8 mouse cellular contexts compared by ENCODE assay signal in the genomic region with DNA sequence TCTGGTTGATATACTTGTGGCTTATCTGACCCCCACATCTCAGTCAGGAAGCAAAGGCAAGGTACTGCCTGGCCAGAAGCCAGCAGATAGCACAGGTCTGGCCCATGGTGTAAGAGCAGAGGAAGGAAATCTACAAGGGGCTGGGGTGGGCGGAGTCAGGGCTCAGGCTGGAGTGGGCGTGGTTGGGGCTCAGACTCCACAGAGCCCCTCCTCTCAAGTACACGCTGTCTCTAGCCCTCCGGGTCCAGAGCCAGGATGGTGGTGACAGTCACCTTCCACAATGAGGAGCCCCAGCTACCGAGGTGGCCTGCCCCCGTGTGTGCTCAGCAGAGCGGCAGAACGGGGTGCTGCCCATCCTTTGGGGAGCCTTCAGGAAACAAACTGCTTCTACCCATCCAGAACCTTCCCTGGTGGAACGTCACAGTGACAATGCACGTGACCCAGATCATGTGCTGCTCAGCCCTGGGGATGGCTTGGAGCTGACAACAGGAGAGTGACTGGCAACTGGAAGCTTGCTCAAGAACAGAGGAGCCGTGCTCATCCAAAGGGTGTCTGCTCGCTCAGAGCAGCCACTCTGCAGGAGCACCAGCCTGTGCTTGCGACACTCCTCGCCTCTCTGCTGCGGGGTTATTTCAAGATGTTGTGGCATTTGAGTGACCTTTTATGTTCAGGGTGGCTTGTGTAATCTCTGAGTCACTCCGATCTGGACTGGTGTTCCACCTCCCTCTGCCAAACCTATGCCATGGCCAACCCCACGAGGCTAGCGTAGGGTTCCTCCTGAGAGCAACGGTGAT. TPM values are rescaled to one million over a fixed set of nuclear protein-coding genes. Genes with fewer than 3 reads are reported as not detected.
DNase-seq lines count a peak whose midpoint lies in the region; ATAC-seq and TF ChIP-seq lines count a peak whose summit lies in the region.

No protein-coding gene starts in this region.

- H3K4me3 ChIP-seq in cerebellum, adult 2 months (replicated peaks; ENCODE audit: insufficient read depth, low read depth, low read length): peak overlapping the region; percentile 24
- H3K4me3 ChIP-seq in intestine, embryonic 16.5 days (ENCODE audit: low read length): peak overlapping the region; percentile 29; the same call in 1 of the 2 replicates
- peak overlapping the region; percentile 18; the same call in 1 of the 2 replicates for H3K4me3 ChIP-seq in lung, embryonic 14.5 days (ENCODE audit: low read depth, low read length)
- no peak overlapping the region for H3K4me3 ChIP-seq in neural tube, embryonic 14.5 days (ENCODE audit: low read depth, low read length)

- peaks cover 10% of the 10 kb centered on the region for H3K4me1 ChIP-seq in cerebellum, adult 2 months (ENCODE audit: control insufficient read depth, insufficient read depth, low read length)
- H3K4me1 ChIP-seq in intestine, embryonic 16.5 days (ENCODE audit: control insufficient read depth, insufficient read depth, low read length): peaks cover 26% of the 10 kb centered on the region
- H3K4me1 ChIP-seq in lung, embryonic 14.5 days (ENCODE audit: insufficient read depth): peaks cover 20% of the 10 kb centered on the region; the same call in 1 of the 2 replicates
- no peaks in the 10 kb centered on the region; the same call in 1 of the 2 replicates for H3K4me1 ChIP-seq in neural tube, embryonic 14.5 days (ENCODE audit: control insufficient read depth, insufficient read depth, low read length)

- DNase-seq in 3134 (ENCODE audit: extremely low read depth, insufficient read length, low spot score): peak; percentile 91
- DNase-seq in cerebellum, adult 2 months: peak; percentile 53 to 71
- DNase-seq in lung, embryonic 14.5 days: peak; percentile 87
- no peak for DNase-seq in frontal cortex, postnatal 25 days (ENCODE audit: low spot score in 2 of 2)

- peak; percentile 78 for ATAC-seq in CD4-positive, CD25-positive, alpha-beta regulatory T cell, adult 4 months
- peak; percentile 70 for ATAC-seq in granulocyte monocyte progenitor cell, adult 5-6 weeks (replicated peaks; ENCODE audit: poor library complexity, severe bottlenecking)
- peak; percentile 75 for ATAC-seq in intestine, embryonic 16.5 days
- peak; percentile 82 for ATAC-seq in lung, embryonic 14.5 days (ENCODE audit: insufficient read depth)
- ATAC-seq in neural tube, embryonic 14.5 days (ENCODE audit: low read depth): peak; percentile 83

- H3K36me3 ChIP-seq in intestine, embryonic 16.5 days (ENCODE audit: control insufficient read depth, insufficient read depth, low read length): no peaks in the 10 kb centered on the region
- H3K36me3 ChIP-seq in lung, embryonic 14.5 days (ENCODE audit: insufficient read depth): no peaks in the 10 kb centered on the region
- H3K36me3 ChIP-seq in neural tube, embryonic 14.5 days (ENCODE audit: control insufficient read depth, insufficient read depth, low read length): no peaks in the 10 kb centered on the region

- H3K9ac ChIP-seq in intestine, embryonic 16.5 days (ENCODE audit: low read depth, low read length): peak overlapping the region; percentile 58
- H3K9ac ChIP-seq in lung, embryonic 14.5 days: no peak overlapping the region
- H3K9ac ChIP-seq in neural tube, embryonic 14.5 days (replicated peaks; ENCODE audit: low read depth, low read length): peak overlapping the region; percentile 16; the same call in 1 of the 2 replicates

- peak; percentile 48; the same call in 1 of the 2 replicates for TF ChIP-seq POLR2A in cerebellum, adult 2 months (IDR thresholded peaks at IDR 0.05; ENCODE audit: borderline replicate concordance, insufficient read depth, low read length)

- no peak overlapping the region; the same call in 1 of the 2 replicates for H3K27ac ChIP-seq in cerebellum, adult 2 months (ENCODE audit: insufficient read depth, low read length)
- H3K27ac ChIP-seq in intestine, embryonic 16.5 days (ENCODE audit: low read length): no peak overlapping the region
- 0 out of 2 replicates have a peak overlapping the region, but pooled peaks have one; percentile 3 for H3K27ac ChIP-seq in lung, embryonic 14.5 days (ENCODE audit: low read depth)
- no peak overlapping the region for H3K27ac ChIP-seq in neural tube, embryonic 14.5 days (ENCODE audit: low read depth, low read length)

- peak overlapping the region; percentile 53 for H3K4me2 ChIP-seq in intestine, embryonic 16.5 days (ENCODE audit: low read depth, low read length)
- peak overlapping the region; percentile 62 for H3K4me2 ChIP-seq in lung, embryonic 14.5 days
- peak overlapping the region; percentile 26 for H3K4me2 ChIP-seq in neural tube, embryonic 14.5 days (ENCODE audit: low read depth, low read length)

- 18% methylated on average over 19 of the region's 19 CpGs for WGBS in cerebellum, adult 2 months
- WGBS in intestine, embryonic 16.5 days: 30% methylated on average over 19 of the region's 19 CpGs
- WGBS in lung, embryonic 14.5 days: 25% methylated on average over 19 of the region's 19 CpGs
- 43% methylated on average over 19 of the region's 19 CpGs for WGBS in neural tube, embryonic 14.5 days

- H3K9me3 ChIP-seq in intestine, embryonic 16.5 days (ENCODE audit: control insufficient read depth, low read length): no peaks in the 10 kb centered on the region
- no peaks in the 10 kb centered on the region for H3K9me3 ChIP-seq in lung, embryonic 14.5 days (ENCODE audit: low read depth, low read length)
- H3K9me3 ChIP-seq in neural tube, embryonic 14.5 days (ENCODE audit: control insufficient read depth, low read length): no peaks in the 10 kb centered on the region

- TF ChIP-seq CTCF in cerebellum, adult 2 months (IDR thresholded peaks at IDR 0.05; ENCODE audit: borderline replicate concordance, insufficient read depth, low read depth, low read length): no peak
- no peak for TF ChIP-seq CTCF in lung, embryonic 14.5 days (IDR thresholded peaks at IDR 0.05; ENCODE audit: low read depth)

- H3K27me3 ChIP-seq in cerebellum, adult 2 months (ENCODE audit: control insufficient read depth, insufficient read depth, low read length): no peaks in the 10 kb centered on the region
- no peaks in the 10 kb centered on the region for H3K27me3 ChIP-seq in intestine, embryonic 16.5 days (replicated peaks; ENCODE audit: control insufficient read depth, insufficient read depth, low read length)
- H3K27me3 ChIP-seq in lung, embryonic 14.5 days (ENCODE audit: insufficient read depth, low read length): no peaks in the 10 kb centered on the region
- H3K27me3 ChIP-seq in neural tube, embryonic 14.5 days (ENCODE audit: control insufficient read depth, insufficient read depth, low read length): no peaks in the 10 kb centered on the region

RNA-seq across cellular contexts. Expression of a gene that starts 9.3 kb away (rescaled TPM):
- 1 to 10 TPM; 2.0 to 2.3 TPM for polyA plus RNA-seq in CD4-positive, CD25-positive, alpha-beta regulatory T cell, adult 4 months (2017; shearing (Covaris generic))
- 69.3 and 72.0 TPM in 2 replicates for polyA plus RNA-seq in cerebellum, adult 2 months (2012; rRNA removed)
- 128 and 139 TPM in 2 replicates for total RNA-seq in granulocyte monocyte progenitor cell, adult 5-6 weeks (2014; fragmentation: Nextera tagmentation)
- total RNA-seq in granulocyte monocyte progenitor cell, adult 5-6 weeks (2017): 109 and 122 TPM in 2 replicates
- polyA plus RNA-seq in intestine, embryonic 16.5 days (2015; fragmentation: Nextera tagmentation; extraction: Ambion mirVana): 2.1 and 2.7 TPM in 2 replicates
- 3.8 and 5.0 TPM in 2 replicates for polyA plus RNA-seq in lung, embryonic 14.5 days (2014; fragmentation: Nextera tagmentation; extraction: Ambion mirVana)
- 2.7 and 3.4 TPM in 2 replicates for polyA plus RNA-seq in neural tube, embryonic 14.5 days (2014; fragmentation: Nextera tagmentation; extraction: Ambion mirVana)

RNA-seq across cellular contexts. Expression of a gene that starts 15.4 kb away (rescaled TPM):
- polyA plus RNA-seq in CD4-positive, CD25-positive, alpha-beta regulatory T cell, adult 4 months (2017; shearing (Covaris generic)): 10 to 100 TPM; 30.9 to 37.1 TPM
- polyA plus RNA-seq in cerebellum, adult 2 months (2012; rRNA removed): 33.6 and 34.6 TPM in 2 replicates
- 113 and 231 TPM in 2 replicates for total RNA-seq in granulocyte monocyte progenitor cell, adult 5-6 weeks (2014; fragmentation: Nextera tagmentation)
- total RNA-seq in granulocyte monocyte progenitor cell, adult 5-6 weeks (2017): 339 TPM in 2 replicates
- 168 and 186 TPM in 2 replicates for polyA plus RNA-seq in intestine, embryonic 16.5 days (2015; fragmentation: Nextera tagmentation; extraction: Ambion mirVana)
- polyA plus RNA-seq in lung, embryonic 14.5 days (2014; fragmentation: Nextera tagmentation; extraction: Ambion mirVana): 253 and 291 TPM in 2 replicates
- 44.7 and 46.8 TPM in 2 replicates for polyA plus RNA-seq in neural tube, embryonic 14.5 days (2014; fragmentation: Nextera tagmentation; extraction: Ambion mirVana)

RNA-seq across cellular contexts. Expression of a gene that starts 40.5 kb away (rescaled TPM):
- polyA plus RNA-seq in CD4-positive, CD25-positive, alpha-beta regulatory T cell, adult 4 months (2017; shearing (Covaris generic)): 10 to 100 TPM in 1 of 2 experiments, 1 to 10 TPM in 1; 9.1 to 12.2 TPM
- polyA plus RNA-seq in cerebellum, adult 2 months (2012; rRNA removed): 34.9 and 41.8 TPM in 2 replicates
- total RNA-seq in granulocyte monocyte progenitor cell, adult 5-6 weeks (2014; fragmentation: Nextera tagmentation): 18.1 and 23.3 TPM in 2 replicates
- total RNA-seq in granulocyte monocyte progenitor cell, adult 5-6 weeks (2017): 3.6 and 7.8 TPM in 2 replicates
- polyA plus RNA-seq in intestine, embryonic 16.5 days (2015; fragmentation: Nextera tagmentation; extraction: Ambion mirVana): 1.6 and 2.6 TPM in 2 replicates
- 4.5 and 5.2 TPM in 2 replicates for polyA plus RNA-seq in lung, embryonic 14.5 days (2014; fragmentation: Nextera tagmentation; extraction: Ambion mirVana)
- 0.20 and 2.1 TPM in 2 replicates for polyA plus RNA-seq in neural tube, embryonic 14.5 days (2014; fragmentation: Nextera tagmentation; extraction: Ambion mirVana)

RNA-seq across cellular contexts. Expression of a gene that starts 45.6 kb away (rescaled TPM):
- polyA plus RNA-seq in CD4-positive, CD25-positive, alpha-beta regulatory T cell, adult 4 months (2017; shearing (Covaris generic)): 10 to 100 TPM; 14.6 to 18.4 TPM
- polyA plus RNA-seq in cerebellum, adult 2 months (2012; rRNA removed): 163 and 177 TPM in 2 replicates
- total RNA-seq in granulocyte monocyte progenitor cell, adult 5-6 weeks (2014; fragmentation: Nextera tagmentation): 118 and 134 TPM in 2 replicates
- total RNA-seq in granulocyte monocyte progenitor cell, adult 5-6 weeks (2017): 73.9 and 101 TPM in 2 replicates
- polyA plus RNA-seq in intestine, embryonic 16.5 days (2015; fragmentation: Nextera tagmentation; extraction: Ambion mirVana): 56.5 and 65.5 TPM in 2 replicates
- 140 and 166 TPM in 2 replicates for polyA plus RNA-seq in lung, embryonic 14.5 days (2014; fragmentation: Nextera tagmentation; extraction: Ambion mirVana)
- 57.9 and 59.2 TPM in 2 replicates for polyA plus RNA-seq in neural tube, embryonic 14.5 days (2014; fragmentation: Nextera tagmentation; extraction: Ambion mirVana)

RNA-seq across cellular contexts. Expression of a gene that starts 49.5 kb away (rescaled TPM):
- polyA plus RNA-seq in CD4-positive, CD25-positive, alpha-beta regulatory T cell, adult 4 months (2017; shearing (Covaris generic)): 1 to 10 TPM; 2.8 to 2.9 TPM
- 1.5 and 1.8 TPM in 2 replicates for polyA plus RNA-seq in cerebellum, adult 2 months (2012; rRNA removed)
- 1.0 and 5.4 TPM in 2 replicates for total RNA-seq in granulocyte monocyte progenitor cell, adult 5-6 weeks (2014; fragmentation: Nextera tagmentation)
- 0.82 and 1.3 TPM in 2 replicates for total RNA-seq in granulocyte monocyte progenitor cell, adult 5-6 weeks (2017)
- 6.8 and 8.2 TPM in 2 replicates for polyA plus RNA-seq in intestine, embryonic 16.5 days (2015; fragmentation: Nextera tagmentation; extraction: Ambion mirVana)
- 6.7 and 9.0 TPM in 2 replicates for polyA plus RNA-seq in lung, embryonic 14.5 days (2014; fragmentation: Nextera tagmentation; extraction: Ambion mirVana)
- 1.3 and 3.5 TPM in 2 replicates for polyA plus RNA-seq in neural tube, embryonic 14.5 days (2014; fragmentation: Nextera tagmentation; extraction: Ambion mirVana)

Comparison
In these comparisons a context has a peak if more than half of its experiments do, and no peak if none do; other contexts are left out.
1. DNase-seq: peak in 3134 (single experiment), cerebellum, adult 2 months (2 of 2) and lung, embryonic 14.5 days (single experiment); none in frontal cortex, postnatal 25 days (0 of 2).
2. RNA of a gene that starts 9.3 kb away (polyA plus RNA-seq): 69.3 to 72.0 TPM in cerebellum, adult 2 months; 3.8 to 5.0 TPM in lung, embryonic 14.5 days, 2.7 to 3.4 TPM in neural tube, embryonic 14.5 days, 2.1 to 2.7 TPM in intestine, embryonic 16.5 days and 2.0 to 2.3 TPM in CD4-positive, CD25-positive, alpha-beta regulatory T cell, adult 4 months; every median in the first group is over 10 times any median in the second.
3. Peak in every context shown above with its lines, with median percentiles within 50 percentile points of each other: ATAC-seq and H3K4me2 ChIP-seq.